10 mouse cellular contexts compared by ENCODE assay signal in the genomic region with DNA sequence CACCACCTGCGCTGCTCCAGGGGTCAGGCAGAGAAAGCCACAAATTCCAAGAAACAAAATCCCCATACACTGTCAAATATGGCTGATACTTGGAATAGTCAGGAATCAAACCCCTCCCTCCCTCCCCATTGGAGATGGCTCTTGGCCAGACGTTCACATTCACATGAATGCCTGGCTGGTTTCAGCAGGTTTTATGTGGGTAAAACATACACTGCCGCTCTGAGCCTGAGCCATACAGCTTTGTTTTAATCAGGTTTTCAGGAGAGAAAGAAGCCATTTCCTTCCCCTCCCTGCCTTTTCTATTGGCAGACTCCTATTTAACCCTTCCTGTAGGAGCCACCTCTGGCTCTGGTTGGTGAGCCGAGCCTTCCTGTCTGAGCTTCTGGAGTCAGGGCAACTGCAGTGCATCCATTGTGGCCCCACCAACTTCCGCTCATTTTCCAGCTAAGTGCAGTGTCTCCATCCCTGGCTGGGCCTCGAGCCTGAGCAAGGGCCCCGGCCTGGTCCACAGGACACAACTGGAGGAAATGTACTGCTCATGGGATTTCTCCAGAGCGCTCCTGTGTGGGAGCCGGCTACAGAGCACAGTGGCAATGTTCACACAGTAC. TPM values are rescaled to one million over a fixed set of nuclear protein-coding genes. Genes with fewer than 3 reads are reported as not detected.
A peak's percentile ranks its signal among the peaks of the same experiment; 100 is the strongest.
DNase-seq lines count a peak whose midpoint lies in the region; ATAC-seq and TF ChIP-seq lines count a peak whose summit lies in the region.
"Had no signal": no experiment of that assay in that cellular context is flagged by ENCODE, and none has a peak within 500 bp of the region (broad histone marks: within the 10 kb centered on the region; RNA-seq: fewer than 3 reads in every experiment).

No protein-coding gene starts in this region.

- no peak for TF ChIP-seq CTCF in E14TG2a.4 (conservative IDR thresholded peaks at IDR 0.05; ENCODE audit: low read length)

- no peak for ATAC-seq in hindbrain, embryonic 14.5 days (ENCODE audit: low FRiP score)
- no peak for ATAC-seq in hindbrain, embryonic 12.5 days (ENCODE audit: low FRiP score)
- ATAC-seq in kidney, embryonic 15.5 days (replicated peaks; ENCODE audit: low FRiP score): no peak
- ATAC-seq in midbrain, embryonic 14.5 days (ENCODE audit: low FRiP score, low TSS enrichment): no peak

- peaks cover 6% of the 10 kb centered on the region; the same call in 1 of the 2 replicates for H3K4me1 ChIP-seq in hindbrain, embryonic 14.5 days (replicated peaks; ENCODE audit: control insufficient read depth, insufficient read depth, low read length)
- peaks cover 14% of the 10 kb centered on the region for H3K4me1 ChIP-seq in hindbrain, embryonic 12.5 days
- peaks cover 76% of the 10 kb centered on the region for H3K4me1 ChIP-seq in E14TG2a.4 (replicated peaks; ENCODE audit: low read depth, low read length)
- H3K4me1 ChIP-seq in kidney, embryonic 15.5 days: no peaks in the 10 kb centered on the region
- no peaks in the 10 kb centered on the region for H3K4me1 ChIP-seq in midbrain, embryonic 14.5 days (ENCODE audit: control insufficient read depth, insufficient read depth, low read length)

- peak overlapping the region; percentile 43; the same call in 1 of the 2 replicates for H3K27ac ChIP-seq in hindbrain, embryonic 14.5 days
- H3K27ac ChIP-seq in hindbrain, embryonic 12.5 days: no peak overlapping the region; the same call in 1 of the 2 replicates
- peak overlapping the region; percentile 41; the same call in 1 of the 2 replicates for H3K27ac ChIP-seq in kidney, embryonic 15.5 days
- no peak overlapping the region for H3K27ac ChIP-seq in midbrain, embryonic 14.5 days (replicated peaks; ENCODE audit: low read depth, low read length)

- H3K9ac ChIP-seq in hindbrain, embryonic 14.5 days: no peak overlapping the region
- no peak overlapping the region for H3K9ac ChIP-seq in hindbrain, embryonic 12.5 days
- no peak overlapping the region for H3K9ac ChIP-seq in kidney, embryonic 15.5 days
- H3K9ac ChIP-seq in midbrain, embryonic 14.5 days (replicated peaks; ENCODE audit: low read length): no peak overlapping the region

- no peaks in the 10 kb centered on the region for H3K27me3 ChIP-seq in hindbrain, embryonic 14.5 days (ENCODE audit: control insufficient read depth, insufficient read depth, low read length)
- no peaks in the 10 kb centered on the region for H3K27me3 ChIP-seq in hindbrain, embryonic 12.5 days
- H3K27me3 ChIP-seq in E14TG2a.4 (ENCODE audit: insufficient read depth, low read length): no peaks in the 10 kb centered on the region
- H3K27me3 ChIP-seq in kidney, embryonic 15.5 days: no peaks in the 10 kb centered on the region
- no peaks in the 10 kb centered on the region for H3K27me3 ChIP-seq in midbrain, embryonic 14.5 days (ENCODE audit: control insufficient read depth, insufficient read depth, low read length)

- H3K4me2 ChIP-seq in hindbrain, embryonic 14.5 days (replicated peaks): no peak overlapping the region
- H3K4me2 ChIP-seq in hindbrain, embryonic 12.5 days (replicated peaks): no peak overlapping the region
- H3K4me2 ChIP-seq in kidney, embryonic 15.5 days: no peak overlapping the region
- H3K4me2 ChIP-seq in midbrain, embryonic 14.5 days (ENCODE audit: low read length): no peak overlapping the region

- 90% methylated on average over 9 of the region's 9 CpGs for WGBS in hindbrain, embryonic 14.5 days
- WGBS in hindbrain, embryonic 12.5 days: 89% methylated on average over 9 of the region's 9 CpGs
- 83% methylated on average over 9 of the region's 9 CpGs for WGBS in kidney, embryonic 15.5 days
- 88% methylated on average over 9 of the region's 9 CpGs for WGBS in midbrain, embryonic 14.5 days

- no peak overlapping the region for H3K4me3 ChIP-seq in hindbrain, embryonic 14.5 days (replicated peaks; ENCODE audit: low read length)
- H3K4me3 ChIP-seq in hindbrain, embryonic 12.5 days: no peak overlapping the region
- peak overlapping the region; percentile 53; the same call in 1 of the 2 replicates for H3K4me3 ChIP-seq in E14TG2a.4 (replicated peaks; ENCODE audit: low read length)
- H3K4me3 ChIP-seq in kidney, embryonic 15.5 days (replicated peaks): no peak overlapping the region
- no peak overlapping the region for H3K4me3 ChIP-seq in midbrain, embryonic 14.5 days (replicated peaks; ENCODE audit: low read depth, low read length)

- H3K36me3 ChIP-seq in hindbrain, embryonic 14.5 days (replicated peaks; ENCODE audit: control insufficient read depth, insufficient read depth): peaks cover 79% of the 10 kb centered on the region
- peaks cover 82% of the 10 kb centered on the region for H3K36me3 ChIP-seq in hindbrain, embryonic 12.5 days
- H3K36me3 ChIP-seq in E14TG2a.4 (ENCODE audit: insufficient read depth, low read length): peaks cover 97% of the 10 kb centered on the region
- peaks cover 94% of the 10 kb centered on the region for H3K36me3 ChIP-seq in kidney, embryonic 15.5 days
- H3K36me3 ChIP-seq in midbrain, embryonic 14.5 days (ENCODE audit: control insufficient read depth, insufficient read depth, low read length): peaks cover 85% of the 10 kb centered on the region

- no peaks in the 10 kb centered on the region for H3K9me3 ChIP-seq in hindbrain, embryonic 14.5 days (ENCODE audit: control insufficient read depth, low read length)
- no peaks in the 10 kb centered on the region for H3K9me3 ChIP-seq in hindbrain, embryonic 12.5 days (replicated peaks)
- H3K9me3 ChIP-seq in E14TG2a.4 (ENCODE audit: low read length): no peaks in the 10 kb centered on the region
- no peaks in the 10 kb centered on the region for H3K9me3 ChIP-seq in kidney, embryonic 15.5 days (replicated peaks)
- no peaks in the 10 kb centered on the region for H3K9me3 ChIP-seq in midbrain, embryonic 14.5 days (ENCODE audit: control insufficient read depth, low read length)

- DNase-seq in hindbrain, embryonic 14.5 days (ENCODE audit: low spot score): no peak
- DNase-seq in ES-CJ7 (ENCODE audit: low read depth, low spot score): peak; percentile 55
- no peak for DNase-seq in midbrain, embryonic 14.5 days
- DNase-seq in thymus, postnatal 10 days (ENCODE audit: low spot score in 2 of 2): no peak
- DNase-seq: cerebellum, postnatal 36 days; layer of hippocampus, adult 9-11 months; thymus, postnatal 36 days had no signal

RNA-seq across cellular contexts. Expression of a gene that starts 13.0 kb away (rescaled TPM):
- 16.7 and 17.2 TPM in 2 replicates for polyA plus RNA-seq in hindbrain, embryonic 14.5 days (2014; fragmentation: Nextera tagmentation; extraction: Ambion mirVana)
- polyA plus RNA-seq in hindbrain, embryonic 12.5 days (2016; fragmentation: Nextera tagmentation; extraction: Ambion mirVana): 31.8 and 34.7 TPM in 2 replicates
- polyA plus RNA-seq in kidney, embryonic 15.5 days (2015; fragmentation: Nextera tagmentation; extraction: Ambion mirVana): 21.3 and 24.3 TPM in 2 replicates
- polyA plus RNA-seq in midbrain, embryonic 14.5 days (2014; fragmentation: Nextera tagmentation; extraction: Ambion mirVana): 18.0 and 18.4 TPM in 2 replicates

RNA-seq across cellular contexts. Expression of a gene that starts 13.2 kb away (rescaled TPM):
- polyA plus RNA-seq in hindbrain, embryonic 14.5 days (2014; fragmentation: Nextera tagmentation; extraction: Ambion mirVana): 40.5 and 41.8 TPM in 2 replicates
- 51.0 and 54.4 TPM in 2 replicates for polyA plus RNA-seq in hindbrain, embryonic 12.5 days (2016; fragmentation: Nextera tagmentation; extraction: Ambion mirVana)
- 41.6 and 44.5 TPM in 2 replicates for polyA plus RNA-seq in kidney, embryonic 15.5 days (2015; fragmentation: Nextera tagmentation; extraction: Ambion mirVana)
- polyA plus RNA-seq in midbrain, embryonic 14.5 days (2014; fragmentation: Nextera tagmentation; extraction: Ambion mirVana): 48.4 and 49.9 TPM in 2 replicates

RNA-seq across cellular contexts. Expression of a gene that starts 28.2 kb away (rescaled TPM):
- polyA plus RNA-seq in hindbrain, embryonic 14.5 days (2014; fragmentation: Nextera tagmentation; extraction: Ambion mirVana): 1.5 and 1.6 TPM in 2 replicates
- 1.7 and 2.1 TPM in 2 replicates for polyA plus RNA-seq in hindbrain, embryonic 12.5 days (2016; fragmentation: Nextera tagmentation; extraction: Ambion mirVana)
- 2.1 and 2.7 TPM in 2 replicates for polyA plus RNA-seq in kidney, embryonic 15.5 days (2015; fragmentation: Nextera tagmentation; extraction: Ambion mirVana)
- polyA plus RNA-seq in midbrain, embryonic 14.5 days (2014; fragmentation: Nextera tagmentation; extraction: Ambion mirVana): 0.43 and 0.68 TPM in 2 replicates

RNA-seq across cellular contexts. Expression of a gene that starts 34.5 kb away (rescaled TPM):
- polyA plus RNA-seq in hindbrain, embryonic 14.5 days (2014; fragmentation: Nextera tagmentation; extraction: Ambion mirVana): not detected in 2 replicates
- 1.3 TPM in 2 replicates for polyA plus RNA-seq in hindbrain, embryonic 12.5 days (2016; fragmentation: Nextera tagmentation; extraction: Ambion mirVana)
- 9.1 and 9.9 TPM in 2 replicates for polyA plus RNA-seq in kidney, embryonic 15.5 days (2015; fragmentation: Nextera tagmentation; extraction: Ambion mirVana)
- polyA plus RNA-seq in midbrain, embryonic 14.5 days (2014; fragmentation: Nextera tagmentation; extraction: Ambion mirVana): 0.22 and 0.31 TPM in 2 replicates

RNA-seq across cellular contexts. Expression of a gene that starts 46.6 kb away (rescaled TPM):
- polyA plus RNA-seq in hindbrain, embryonic 14.5 days (2014; fragmentation: Nextera tagmentation; extraction: Ambion mirVana): 2.9 and 4.6 TPM in 2 replicates
- 2.3 and 4.2 TPM in 2 replicates for polyA plus RNA-seq in hindbrain, embryonic 12.5 days (2016; fragmentation: Nextera tagmentation; extraction: Ambion mirVana)
- 3.9 and 4.1 TPM in 2 replicates for polyA plus RNA-seq in kidney, embryonic 15.5 days (2015; fragmentation: Nextera tagmentation; extraction: Ambion mirVana)
- polyA plus RNA-seq in midbrain, embryonic 14.5 days (2014; fragmentation: Nextera tagmentation; extraction: Ambion mirVana): 0.46 and 1.1 TPM in 2 replicates

Comparison
In these comparisons a context has a peak if more than half of its experiments do, and no peak if none do; other contexts are left out.
1. H3K27ac ChIP-seq: peak in hindbrain, embryonic 14.5 days (single experiment) and kidney, embryonic 15.5 days (single experiment); none in hindbrain, embryonic 12.5 days (single experiment) and midbrain, embryonic 14.5 days (single experiment).